Mouse (Mus musculus): ENCODE data around the gene Pnpla3. TPM values are rescaled to one million over a fixed set of nuclear protein-coding genes. Genes with fewer than 3 reads are reported as not detected.

Pnpla3 gene
- total RNA-seq, 4 experiments from 2014 or later: 14.6 to 106 (median 31.8) TPM

DNA sequence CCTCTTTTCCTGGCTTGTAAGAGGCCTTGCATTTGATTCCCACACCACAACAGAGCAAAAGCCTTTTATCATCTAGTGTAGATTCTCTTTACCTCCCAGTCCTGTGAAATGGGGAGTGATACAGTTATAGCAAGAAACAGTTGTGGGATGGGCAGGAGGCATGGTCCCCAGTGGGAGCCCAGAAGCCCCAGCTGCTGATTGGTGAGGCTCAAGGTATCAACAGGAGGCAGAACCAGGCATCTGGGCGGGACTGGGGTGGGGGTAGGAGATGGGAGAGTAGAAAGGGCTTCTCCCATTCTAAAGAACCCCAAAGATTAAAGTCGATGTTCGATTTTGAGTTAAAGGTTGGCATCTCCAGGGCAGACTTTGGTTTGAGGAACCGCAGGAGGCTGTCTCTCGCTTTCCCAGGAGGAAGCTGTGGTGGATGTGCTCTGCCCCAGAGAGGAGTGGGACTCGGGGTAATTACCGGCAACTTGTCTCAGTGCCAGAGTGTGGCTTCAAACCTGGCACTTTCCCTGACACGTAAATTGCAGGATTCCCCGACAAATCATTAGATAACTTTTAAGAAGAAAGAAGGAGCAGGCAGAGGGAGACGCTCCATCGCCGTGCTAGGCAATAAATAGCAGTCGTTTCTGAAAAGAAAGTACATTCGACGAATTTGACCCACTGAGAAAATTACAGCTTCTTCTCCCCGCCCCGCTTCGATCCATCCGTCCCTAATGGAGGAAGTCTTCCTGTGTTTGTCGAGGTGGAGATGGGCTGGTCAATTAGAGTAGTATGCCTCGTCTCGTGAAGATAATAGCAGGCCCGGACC, 50.5 kb downstream of the Pnpla3 start:
- DNase-seq: no peak

- no peak for DNase-seq
Measured at GRCm38 (mm10) chr15:84218783-84219271, 51.2 kb downstream of the Pnpla3 start.

- DNase-seq: no peak
Measured at GRCm38 (mm10) chr15:84221539-84221938, 53.9 kb downstream of the Pnpla3 start.

DNA sequence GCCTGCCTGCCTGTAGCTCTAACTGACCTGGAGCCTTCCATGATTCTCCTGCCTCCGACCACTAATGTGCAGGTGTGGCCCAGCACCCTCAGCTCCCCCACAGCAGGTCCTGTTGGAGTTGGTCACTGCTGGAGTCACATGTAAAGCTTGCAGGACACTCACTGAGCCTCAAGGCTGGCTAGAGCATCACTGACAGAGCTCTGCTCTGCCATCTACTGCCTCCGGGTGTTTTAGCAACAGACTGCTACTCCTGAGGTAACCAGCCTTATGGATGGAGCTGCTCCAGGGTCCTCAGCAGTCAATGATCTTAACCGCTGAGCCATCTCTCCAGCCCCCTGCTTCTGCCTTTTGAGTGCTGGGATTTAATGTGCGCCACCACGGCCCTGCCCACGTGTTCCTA, 55.8 kb downstream of the Pnpla3 start:
- DNase-seq: no peak

DNA sequence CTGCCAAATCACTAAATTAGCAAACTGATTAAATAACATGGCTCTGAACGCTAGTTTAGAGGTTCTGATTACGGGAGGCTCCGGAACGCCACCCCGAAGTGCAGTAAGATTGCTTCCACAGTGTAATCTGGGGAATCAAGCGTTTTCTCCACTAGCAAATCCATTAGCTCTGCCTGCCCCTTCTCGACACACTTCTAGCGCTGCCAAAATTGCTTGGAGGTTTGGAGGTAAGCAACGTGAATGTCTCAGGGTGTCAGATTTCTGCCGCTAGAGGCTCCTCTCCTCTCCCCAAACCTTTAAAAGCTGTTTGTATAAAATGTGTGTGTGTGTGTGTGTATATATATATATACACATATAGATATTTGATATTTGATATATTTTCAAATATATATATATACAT, 57.1 kb downstream of the Pnpla3 start:
- DNase-seq: no peak

- DNase-seq: no peak
Measured at GRCm38 (mm10) chr15:84226918-84227317, 59.3 kb downstream of the Pnpla3 start.

GRCm38 (mm10) chr15:84230661-84231060, 63.0 kb downstream of the Pnpla3 start:
- DNase-seq: no peak

- no peak for DNase-seq
Measured at GRCm38 (mm10) chr15:84231113-84231712, 63.6 kb downstream of the Pnpla3 start.

DNA sequence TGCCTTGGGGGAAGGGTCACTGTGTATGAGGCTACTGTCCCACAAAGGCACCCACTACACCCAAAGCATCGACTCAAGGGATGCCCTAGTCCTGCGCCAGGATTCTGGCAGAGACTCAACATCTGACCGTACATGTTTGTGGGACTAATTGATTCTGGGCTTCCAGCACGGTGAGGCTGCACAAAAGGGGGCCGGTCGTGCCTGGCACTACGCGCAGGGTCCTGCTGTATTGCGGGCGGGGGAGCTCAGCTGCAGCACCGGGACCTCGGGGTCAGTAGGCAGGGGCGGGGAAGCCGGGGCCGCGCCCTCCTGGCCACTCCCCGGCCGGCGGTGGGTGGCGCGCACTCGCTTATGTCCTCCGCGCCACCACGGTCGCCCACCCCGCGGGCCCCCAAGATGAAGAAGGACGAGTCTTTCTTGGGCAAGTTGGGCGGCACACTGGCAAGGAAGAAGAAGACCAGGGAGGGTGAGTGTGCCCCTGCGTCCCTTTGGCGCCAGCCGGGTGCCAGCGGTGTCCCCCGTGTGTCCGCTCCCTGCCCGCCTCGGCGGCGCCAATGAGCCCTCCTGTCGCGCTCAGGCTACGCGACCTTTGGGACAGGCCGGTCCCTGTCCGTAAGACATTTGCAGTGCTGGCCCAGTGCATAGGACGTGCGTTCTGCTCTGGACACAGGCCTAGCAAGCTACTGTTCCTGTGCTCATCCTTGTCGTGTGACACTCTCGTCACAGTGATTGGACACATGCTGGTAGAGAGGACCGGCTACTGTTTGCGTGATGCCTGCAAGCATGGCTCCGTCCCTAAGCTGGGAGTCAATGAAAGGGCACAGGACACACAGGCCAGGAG, 64.3 kb downstream of the Pnpla3 start, which contains the start of gene Parvb:
TSS of gene Parvb (plus strand) at position 323 of the 841 bp plus-strand sequence.
- DNase-seq: peak; percentile 47

DNA sequence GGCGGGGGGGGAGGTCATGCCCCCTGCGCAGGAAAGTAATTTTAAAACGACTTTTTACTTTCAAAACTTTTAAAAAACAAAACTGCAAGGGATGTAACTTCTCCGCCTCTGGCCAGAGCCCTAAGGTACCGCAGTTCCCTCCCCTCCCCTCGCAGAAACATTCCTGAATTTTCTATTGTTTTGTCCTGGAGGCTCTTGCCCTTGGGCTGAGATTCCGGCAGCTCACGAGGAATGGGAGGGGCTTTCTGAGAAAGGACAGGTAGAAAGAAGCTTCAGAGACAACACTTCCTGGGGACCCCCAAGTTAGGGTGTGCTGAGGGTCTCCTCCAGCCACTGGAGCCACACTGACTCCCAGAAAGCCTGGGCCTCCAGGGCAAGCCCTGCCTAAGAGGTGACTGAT, 65.0 kb downstream of the Pnpla3 start:
- no peak for DNase-seq

DNA sequence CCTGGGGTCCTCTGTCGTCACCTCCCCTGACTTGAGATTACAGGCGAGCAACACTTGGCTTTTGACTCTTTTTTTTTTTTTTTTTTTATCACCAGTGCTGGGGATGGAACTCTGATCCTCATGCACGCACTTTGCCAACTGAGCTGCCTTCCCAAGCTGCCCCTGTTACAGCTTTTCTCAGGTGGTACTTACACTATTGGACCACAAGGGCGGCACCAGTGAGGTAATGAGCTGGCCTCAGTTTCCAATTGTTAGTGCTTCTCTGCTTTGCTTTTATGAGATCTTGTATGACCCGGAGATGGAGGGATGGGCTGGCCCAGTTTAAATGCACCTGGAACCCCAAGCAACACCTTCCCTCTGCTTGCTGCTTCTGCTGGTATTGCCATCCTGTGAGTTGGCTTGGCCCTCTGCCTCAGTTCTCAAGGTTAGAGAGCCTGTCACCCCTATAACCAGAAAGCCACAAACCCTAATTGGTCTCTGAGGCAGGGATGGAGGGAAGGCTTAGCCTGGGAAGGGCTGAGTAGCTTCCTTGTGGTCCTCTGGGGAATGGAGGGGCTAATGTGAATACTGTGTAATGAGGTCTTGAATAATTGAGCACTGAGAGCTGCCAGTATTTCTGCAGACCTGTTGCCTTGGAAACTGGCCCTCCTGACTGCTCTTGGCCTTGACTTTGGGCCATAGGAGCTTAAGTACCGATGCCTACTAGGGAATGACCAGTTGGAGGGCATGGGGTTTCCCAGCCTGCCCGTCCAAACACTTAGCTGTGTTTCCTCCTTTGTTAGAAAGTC, 67.4 kb downstream of the Pnpla3 start:
- DNase-seq: no peak

- DNase-seq: peak; percentile 66
Measured at GRCm38 (mm10) chr15:84235646-84236045, 68.0 kb downstream of the Pnpla3 start.

Small RNAs within 50 kb of the gene (microRNA-seq; reads per million reads assigned to microRNA genes)
- 0.17 to 0.35 reads per million in 2 experiments for gene Mir6392

Other genes starting within 250 kb of the Pnpla3 start
- under 1 TPM in 1 of 4 experiments, not detected in 3; 0.38 TPM for gene Efcab6, start 102.5 kb upstream of the Pnpla3 start, total RNA-seq (2022)
- gene Sult4a1, start 62.1 kb upstream of the Pnpla3 start, total RNA-seq (2022): 1 to 10 TPM; 5.7 to 8.2 (median 6.0) TPM
- gene Pnpla5, start 44.7 kb upstream of the Pnpla3 start, total RNA-seq (2022): under 1 TPM in 1 of 4 experiments, not detected in 3; 0.13 TPM
- gene Samm50, start 24.4 kb downstream of the Pnpla3 start, total RNA-seq (2022): 100 to 1,000 TPM; 125 to 142 (median 131) TPM
- gene Parvb, start 64.2 kb downstream of the Pnpla3 start, total RNA-seq (2022): 10 to 100 TPM; 16.3 to 21.4 (median 19.9) TPM
- gene Parvg, start 156.2 kb downstream of the Pnpla3 start, total RNA-seq (2022): 1 to 10 TPM; 3.1 to 9.0 (median 5.0) TPM